Mouse (Mus musculus): ENCODE results near the gene Gpbar1. TPM values are rescaled to one million over a fixed set of nuclear protein-coding genes. Genes with fewer than 3 reads are reported as not detected.
"Not testable (repeated sequence)": the region's sequence is repeated elsewhere in the genome, so short reads cannot be mapped to it uniquely, and the experiment has no call there.

The Gpbar1 gene
- polyA plus RNA-seq, 1 experiment from 2014 or later: not detected

DNA sequence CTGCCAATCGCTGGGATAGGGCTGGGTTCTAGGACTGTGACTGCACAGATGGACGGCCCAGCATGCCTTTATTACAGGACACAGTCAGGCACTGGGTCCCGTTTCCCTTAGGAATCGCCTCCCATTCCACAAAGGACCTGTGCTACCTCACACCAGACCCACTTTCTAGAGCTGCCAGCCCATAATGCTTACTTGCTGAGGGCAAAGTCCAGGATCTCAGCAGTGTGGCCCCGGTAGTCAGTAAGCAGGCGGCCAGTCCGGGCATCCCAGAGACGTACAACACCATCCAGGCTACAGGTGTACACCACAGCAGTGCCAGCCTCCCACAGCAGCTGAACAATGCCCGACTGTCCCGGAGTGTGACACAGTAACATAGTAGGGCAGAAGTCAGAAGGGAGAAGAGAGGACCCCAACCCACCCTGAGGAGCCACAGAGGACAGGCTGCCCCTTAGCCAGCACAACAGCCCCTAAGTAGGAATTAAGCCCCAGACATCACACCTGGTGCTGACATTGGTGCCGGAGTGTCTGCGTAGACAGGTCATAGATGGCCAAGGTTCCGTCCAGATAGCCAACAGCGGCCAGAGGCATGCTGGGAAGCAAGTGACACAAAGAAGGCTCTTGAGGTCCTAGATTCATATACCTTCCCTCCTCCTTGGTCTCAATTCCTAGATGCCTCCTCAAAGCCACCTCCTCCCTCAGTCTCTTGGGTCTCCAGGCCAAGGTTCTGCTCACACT, 2.4 kb downstream of the Gpbar1 start:
- Histone ChIP-seq H3K27me3 (no peaks in the 10 kb centered on the region), H3K4me3 (no peak overlapping the region), H3K36me3 (peaks cover 30% of the 10 kb centered on the region), H3K4me1 (replicated peaks) (peaks cover 27% of the 10 kb centered on the region), H3K27ac (replicated peaks) (no peak overlapping the region), H3K9ac (no peak overlapping the region), H3K9me3 (no peaks in the 10 kb centered on the region), H3K4me2 (no peak overlapping the region)
- no peak for ATAC-seq (ENCODE audit: low FRiP score, low read depth)
- 95% methylated on average over 14 of the region's 14 CpGs for WGBS

DNA sequence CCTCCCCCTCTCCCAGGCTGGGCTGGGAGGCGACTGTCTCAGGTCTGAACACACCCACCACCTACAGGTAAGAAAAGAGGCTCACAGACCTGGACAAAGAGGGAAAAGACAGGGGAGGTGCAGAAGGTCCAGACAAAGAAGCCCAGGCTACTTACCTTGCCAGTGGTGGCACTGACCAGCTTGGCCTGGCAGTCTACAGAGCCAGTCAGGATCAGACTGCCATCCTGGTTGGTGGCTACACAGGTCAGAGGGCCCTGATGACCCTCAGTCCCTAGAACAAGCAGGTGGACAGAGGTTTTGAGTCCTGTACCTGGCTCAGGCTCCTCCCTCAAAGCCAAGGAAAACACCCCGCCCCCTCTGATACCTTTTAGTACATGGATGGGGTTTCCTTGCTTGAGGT, 3.0 kb downstream of the Gpbar1 start:
- 100% methylated on average over 2 of the region's 2 CpGs for WGBS
- Histone ChIP-seq H3K36me3 (peaks cover 30% of the 10 kb centered on the region), H3K4me1 (replicated peaks) (peaks cover 33% of the 10 kb centered on the region), H3K4me2 (no peak overlapping the region), H3K27me3 (no peaks in the 10 kb centered on the region), H3K4me3 (no peak overlapping the region), H3K9ac (no peak overlapping the region), H3K9me3 (no peaks in the 10 kb centered on the region), H3K27ac (replicated peaks) (no peak overlapping the region)
- no peak for ATAC-seq (ENCODE audit: low FRiP score, low read depth)

DNA sequence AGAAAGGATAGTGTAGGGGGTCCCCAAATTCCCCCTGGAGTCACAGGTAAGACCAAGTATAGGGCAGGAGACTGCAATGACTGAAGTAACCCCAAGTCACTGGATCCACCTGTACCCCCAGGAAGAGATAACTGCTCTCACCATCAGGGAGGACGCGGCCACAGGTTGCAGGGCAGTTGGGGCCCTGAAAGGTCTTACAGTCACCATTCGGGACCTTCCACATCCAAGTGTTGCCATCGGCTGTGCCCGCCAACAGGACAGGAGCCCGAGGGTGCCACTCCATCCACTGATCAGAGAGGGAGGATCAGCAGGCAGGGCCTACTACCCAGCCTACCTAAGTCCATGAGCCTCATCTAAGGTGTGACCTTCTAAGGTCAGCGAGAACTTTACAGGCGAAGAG, 3.5 kb downstream of the Gpbar1 start:
- Histone ChIP-seq H3K9ac (no peak overlapping the region), H3K4me1 (replicated peaks) (peaks cover 35% of the 10 kb centered on the region), H3K4me3 (no peak overlapping the region), H3K27ac (replicated peaks) (no peak overlapping the region), H3K36me3 (peaks cover 30% of the 10 kb centered on the region), H3K27me3 (no peaks in the 10 kb centered on the region), H3K9me3 (no peaks in the 10 kb centered on the region), H3K4me2 (no peak overlapping the region)
- no peak for ATAC-seq (ENCODE audit: low FRiP score, low read depth)
- 99% methylated on average over 8 of the region's 8 CpGs for WGBS

DNA sequence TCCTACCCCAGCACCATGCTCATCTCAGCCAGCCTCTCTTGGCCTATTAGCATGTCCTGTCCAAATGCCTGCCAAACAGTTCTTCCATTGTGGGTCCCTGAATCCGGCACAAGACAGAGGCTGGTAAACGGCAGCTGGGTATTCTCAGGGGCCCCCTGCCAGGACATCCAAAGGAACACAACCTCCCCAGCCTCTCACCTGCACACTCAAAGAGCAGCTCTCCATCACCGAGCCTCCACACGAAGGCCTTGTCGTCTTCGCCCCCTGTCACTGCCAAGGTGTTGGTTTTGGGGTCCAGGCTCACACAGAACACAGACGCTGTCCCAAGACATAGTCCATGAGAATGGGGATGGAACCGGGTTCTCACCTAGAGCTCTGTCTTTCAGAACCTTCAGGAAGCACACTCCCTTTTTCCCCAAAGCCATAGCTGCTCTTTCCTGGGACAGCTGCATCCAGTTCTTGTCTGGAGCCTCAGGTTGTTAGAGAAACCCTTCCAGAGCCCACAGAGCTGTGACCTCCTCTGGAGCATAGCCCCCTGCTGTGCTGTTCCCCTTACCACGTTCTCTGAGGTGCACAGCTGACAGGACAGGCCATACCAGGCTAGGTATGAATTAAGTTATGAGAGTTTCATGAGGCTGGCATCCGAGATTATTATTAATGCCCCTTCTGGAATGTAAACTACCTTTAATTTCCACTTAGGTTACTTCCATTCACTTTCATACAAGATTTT, 4.7 kb downstream of the Gpbar1 start:
- Histone ChIP-seq H3K9me3 (no peaks in the 10 kb centered on the region), H3K4me1 (replicated peaks) (peaks cover 38% of the 10 kb centered on the region), H3K27me3 (no peaks in the 10 kb centered on the region), H3K36me3 (peaks cover 30% of the 10 kb centered on the region), H3K4me2 (peak overlapping the region; percentile 87), H3K27ac (replicated peaks) (no peak overlapping the region), H3K4me3 (no peak overlapping the region), H3K9ac (0 out of 2 replicates have a peak overlapping the region, but pooled peaks have one; percentile 3)
- WGBS: 86% methylated on average over 10 of the region's 10 CpGs
- no peak for ATAC-seq (ENCODE audit: low FRiP score, low read depth)

DNA sequence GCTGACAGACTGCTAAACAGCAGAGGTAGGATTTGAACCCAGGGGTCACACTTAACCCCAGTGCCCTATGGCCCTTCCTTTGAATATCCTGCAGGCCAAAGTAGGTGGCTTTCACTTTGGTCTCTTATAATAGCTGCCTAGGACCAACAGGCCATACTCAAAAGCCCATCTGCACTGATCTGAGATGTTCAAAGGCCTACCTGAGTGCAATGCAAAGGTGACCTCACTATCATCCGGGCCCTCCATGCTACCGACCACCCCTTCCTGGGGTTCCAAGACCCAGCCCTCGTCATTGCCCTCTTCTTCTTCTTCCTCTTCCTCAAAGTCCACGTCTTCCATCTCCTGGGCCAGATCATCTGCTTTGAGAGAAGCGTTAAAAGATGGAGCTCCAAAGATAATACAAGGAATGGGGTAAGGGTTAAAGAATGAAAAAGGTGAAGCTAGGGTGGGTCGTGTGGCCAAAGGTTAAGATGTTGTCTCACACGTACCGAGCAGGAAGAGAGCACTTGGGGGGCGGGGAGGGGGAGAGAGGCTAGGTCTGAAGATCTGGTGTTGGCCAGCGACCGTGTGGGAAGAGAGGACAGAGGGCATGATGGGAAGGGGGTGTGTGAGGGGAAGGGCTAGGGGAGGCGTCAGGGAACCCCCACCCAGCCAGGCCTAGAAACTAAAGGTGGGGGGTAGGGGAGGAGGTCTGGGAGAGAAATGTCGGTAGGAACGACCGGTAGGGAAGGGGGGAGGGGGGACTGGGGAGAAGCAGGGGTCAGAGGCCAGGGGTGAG, 5.5 kb downstream of the Gpbar1 start:
- WGBS: 14% methylated on average over 15 of the region's 15 CpGs
- peak; percentile 31 for ATAC-seq (ENCODE audit: low FRiP score, low read depth)

DNA sequence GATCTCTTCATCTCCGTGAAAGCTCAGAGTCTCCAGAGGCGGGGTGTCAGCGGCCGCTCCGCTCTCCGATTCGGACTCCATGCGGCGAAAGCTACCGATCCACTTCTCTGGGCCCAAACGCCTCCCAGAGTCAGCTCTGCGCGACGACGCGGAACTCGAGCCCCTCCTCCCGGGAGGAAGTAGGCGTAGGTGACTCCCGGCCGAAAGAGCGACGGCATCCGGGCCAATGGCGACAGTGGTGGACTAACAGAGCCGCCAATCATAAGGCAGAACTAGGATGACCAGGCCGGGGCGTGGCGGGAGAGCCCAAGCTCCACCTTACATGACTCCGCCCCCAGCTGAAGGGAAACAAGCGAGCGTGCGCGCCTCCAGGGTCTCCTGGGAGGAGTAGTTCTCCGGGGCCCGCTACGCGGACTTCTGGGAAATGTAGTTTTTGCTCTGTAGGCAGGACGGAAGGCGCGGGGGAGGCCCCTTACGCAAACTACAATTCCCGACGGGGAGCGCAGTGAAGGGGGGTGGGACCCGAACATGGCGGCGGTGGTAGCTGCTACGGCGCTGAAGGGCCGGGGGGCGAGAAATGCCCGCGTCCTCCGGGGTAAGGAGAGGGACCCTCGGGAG, 6.3 kb downstream of the Gpbar1 start, which contains the start of the genes Aamp and Pnkd:
Aamp (minus strand) TSS at position 196 of the 618 bp plus-strand sequence.
Pnkd (plus strand) TSS at position 388 of the 618 bp plus-strand sequence.
- Histone ChIP-seq H3K4me1 (replicated peaks) (peaks cover 38% of the 10 kb centered on the region), H3K9me3 (no peaks in the 10 kb centered on the region), H3K36me3 (peaks cover 25% of the 10 kb centered on the region), H3K4me2 (peak within 1 kb of the TSS; percentile 87), H3K27ac (replicated peaks) (peak within 1 kb of the TSS; percentile 83), H3K27me3 (no peaks in the 10 kb centered on the region), H3K9ac (peak within 1 kb of the TSS; percentile 81), H3K4me3 (peak within 1 kb of the TSS; percentile 86)
- under 1% methylated on average over 56 of the region's 56 CpGs for WGBS
- ATAC-seq (ENCODE audit: low FRiP score, low read depth): peak; percentile 97

More for the DNA sequence above, 5.5 kb downstream of the Gpbar1 start:
- H3K4me2 ChIP-seq: peak overlapping the region; percentile 87
- no peaks in the 10 kb centered on the region for H3K9me3 ChIP-seq
- H3K4me3 ChIP-seq: peak overlapping the region; percentile 86
- H3K9ac ChIP-seq: peak overlapping the region; percentile 81
- H3K4me1 ChIP-seq (replicated peaks): peaks cover 38% of the 10 kb centered on the region
- peak overlapping the region; percentile 83 for H3K27ac ChIP-seq (replicated peaks)
- H3K36me3 ChIP-seq: peaks cover 30% of the 10 kb centered on the region
- no peaks in the 10 kb centered on the region for H3K27me3 ChIP-seq

DNA sequence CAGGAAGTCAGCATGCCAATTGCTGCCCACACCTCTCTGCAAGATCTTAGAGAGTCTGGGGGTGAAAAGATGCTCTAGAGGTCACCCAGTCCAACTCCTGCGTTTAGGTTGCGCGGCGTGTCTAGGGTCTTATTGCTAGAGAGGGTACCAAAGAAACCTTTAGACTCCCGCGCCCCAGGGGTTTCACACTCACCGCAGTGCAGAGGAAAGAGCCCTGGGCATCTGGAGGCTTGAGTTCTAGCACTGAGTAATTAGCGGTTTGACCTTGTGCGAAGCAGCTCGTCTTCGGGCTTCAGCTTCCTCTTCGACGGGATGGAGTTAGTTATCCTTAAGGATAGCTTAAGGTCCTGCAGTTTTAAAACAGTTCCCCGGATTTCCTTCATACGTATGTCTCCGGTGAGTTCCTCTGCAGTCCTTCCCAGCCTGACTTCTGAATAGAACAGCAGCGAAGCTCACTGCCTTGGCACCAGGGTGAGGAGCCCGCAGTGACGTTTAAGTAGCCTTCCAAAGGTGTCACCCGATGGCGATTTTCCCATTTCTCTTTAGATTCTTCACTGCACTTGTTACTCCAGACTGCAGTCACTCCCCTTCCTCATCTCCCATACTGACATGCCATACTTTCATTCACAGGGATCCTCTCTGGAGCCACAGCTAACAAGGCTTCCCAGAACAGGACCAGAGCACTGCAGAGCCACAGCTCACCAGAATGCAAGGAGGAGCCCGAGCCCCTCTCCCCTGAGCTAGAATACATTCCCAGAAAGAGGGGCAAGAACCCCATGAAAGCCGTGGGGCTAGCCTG, 7.1 kb downstream of the Gpbar1 start:
- H3K36me3 ChIP-seq: peaks cover 19% of the 10 kb centered on the region
- WGBS: 4% methylated on average over 23 of the region's 23 CpGs
- H3K27ac ChIP-seq (replicated peaks): peak overlapping the region; percentile 52
- ATAC-seq (ENCODE audit: low FRiP score, low read depth): no peak
- peak overlapping the region; percentile 69 for H3K9ac ChIP-seq
- H3K4me1 ChIP-seq (replicated peaks): peaks cover 46% of the 10 kb centered on the region
- H3K27me3 ChIP-seq: no peaks in the 10 kb centered on the region
- no peaks in the 10 kb centered on the region for H3K9me3 ChIP-seq
- H3K4me3 ChIP-seq: peak overlapping the region; percentile 86
- peak overlapping the region; percentile 73 for H3K4me2 ChIP-seq

DNA sequence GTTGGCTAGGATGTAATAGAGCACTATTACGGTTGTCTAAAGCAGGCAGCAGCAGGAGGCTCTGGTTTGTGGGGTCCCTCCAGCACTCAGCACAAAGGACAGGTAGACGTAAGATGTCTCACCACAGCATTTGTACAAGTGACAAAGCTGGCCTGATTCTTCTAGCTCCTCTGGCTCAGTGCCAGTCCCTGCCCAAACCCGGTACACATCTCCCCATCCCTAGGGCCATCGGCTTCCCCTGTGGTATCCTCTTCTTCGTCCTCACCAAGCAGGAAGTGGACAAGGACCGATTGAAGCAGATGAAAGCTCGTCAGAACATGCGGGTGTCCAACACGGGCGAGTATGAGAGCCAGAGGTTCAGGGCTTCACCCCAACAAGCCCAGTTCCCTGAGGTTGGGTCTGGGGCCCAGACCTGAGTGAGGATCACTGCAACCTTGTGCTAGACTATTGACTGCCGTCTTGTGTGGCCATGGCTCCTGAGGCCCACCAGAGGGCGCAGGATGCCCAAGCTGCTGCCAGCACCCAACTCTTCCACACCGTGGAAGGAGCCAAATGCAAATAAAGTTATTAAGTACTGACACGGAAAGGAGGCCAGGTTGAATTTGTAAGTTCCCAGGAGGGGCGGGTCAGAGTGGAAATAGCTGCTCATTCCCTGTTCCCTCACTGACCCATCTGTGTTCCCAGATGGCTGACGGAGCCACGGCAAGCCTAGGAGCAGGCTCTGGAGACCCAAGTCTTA, 8.7 kb downstream of the Gpbar1 start:
- H3K9me3 ChIP-seq; H3K9ac ChIP-seq; ATAC-seq (ENCODE audit: low FRiP score, low read depth); H3K4me3 ChIP-seq; H3K27ac ChIP-seq (replicated peaks); H3K4me2 ChIP-seq; H3K36me3 ChIP-seq; H3K27me3 ChIP-seq: not testable (repeated sequence)
- H3K4me1 ChIP-seq (replicated peaks): peaks cover 45% of the 10 kb centered on the region
- WGBS: 55% methylated on average over 16 of the region's 17 CpGs

DNA sequence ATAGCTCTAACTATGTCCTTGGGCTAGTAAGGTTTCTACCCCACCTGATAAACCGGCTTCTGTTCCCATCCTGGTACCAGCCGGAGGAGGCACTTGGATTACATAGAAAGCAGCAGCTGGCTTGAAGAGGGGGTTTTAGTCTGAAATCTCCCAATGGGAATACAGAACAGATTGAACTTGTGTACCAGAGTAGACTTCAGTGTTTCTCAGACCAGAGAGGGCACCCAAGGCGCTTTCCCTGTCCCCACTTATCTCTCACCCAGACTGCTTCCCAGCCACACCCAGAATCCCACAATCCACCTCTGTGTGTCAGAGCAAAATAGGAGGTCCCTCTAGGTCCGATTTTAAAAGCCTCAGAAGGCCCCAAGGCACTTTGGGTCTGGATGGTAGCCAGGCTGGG, 10.0 kb downstream of the Gpbar1 start:
- no peak for ATAC-seq (ENCODE audit: low FRiP score, low read depth)
- Histone ChIP-seq H3K9ac (no peak overlapping the region), H3K4me2 (no peak overlapping the region), H3K4me1 (replicated peaks) (peaks cover 37% of the 10 kb centered on the region), H3K36me3 (0 out of 2 replicates have a peak, but pooled peaks cover 3% of the 10 kb centered on the region), H3K9me3 (no peaks in the 10 kb centered on the region), H3K27me3 (no peaks in the 10 kb centered on the region), H3K4me3 (no peak overlapping the region), H3K27ac (replicated peaks) (no peak overlapping the region)
- 82% methylated on average over 4 of the region's 4 CpGs for WGBS

DNA sequence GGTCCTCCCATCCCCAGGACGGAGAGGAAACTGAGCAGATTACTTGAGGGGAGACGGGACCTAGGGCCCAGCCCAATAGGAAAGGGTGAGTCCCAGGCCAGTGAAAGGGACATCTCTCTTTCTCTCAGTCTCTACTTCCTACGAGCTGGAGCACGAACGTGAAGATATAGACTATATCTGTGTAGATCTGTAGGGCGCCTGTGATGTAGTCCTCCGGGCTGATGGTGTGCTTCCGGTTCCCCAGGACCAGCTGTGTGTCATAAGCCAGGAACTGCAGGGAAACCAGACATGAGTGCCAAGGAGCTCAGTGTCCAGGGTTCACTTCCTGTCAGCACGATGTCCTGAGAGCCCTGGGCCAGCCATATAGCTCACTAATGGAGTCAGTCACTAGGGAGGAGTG, 10.9 kb downstream of the Gpbar1 start:
- WGBS: 91% methylated on average over 9 of the region's 9 CpGs
- ATAC-seq (ENCODE audit: low FRiP score, low read depth): no peak

More for the DNA sequence above, 10.9 kb downstream of the Gpbar1 start:
- Histone ChIP-seq H3K27ac (replicated peaks) (no peak overlapping the region), H3K36me3 (peaks cover 3% of the 10 kb centered on the region; the same call in 1 of the 2 replicates), H3K4me1 (replicated peaks) (peaks cover 33% of the 10 kb centered on the region), H3K9me3 (no peaks in the 10 kb centered on the region), H3K27me3 (no peaks in the 10 kb centered on the region), H3K9ac (no peak overlapping the region), H3K4me2 (no peak overlapping the region), H3K4me3 (no peak overlapping the region)

All from hindbrain, embryonic 15.5 days (tissue).